Mouse (Mus musculus): Measurements from ENCODE around the gene Gm49337.

Gm49337 gene

DNA sequence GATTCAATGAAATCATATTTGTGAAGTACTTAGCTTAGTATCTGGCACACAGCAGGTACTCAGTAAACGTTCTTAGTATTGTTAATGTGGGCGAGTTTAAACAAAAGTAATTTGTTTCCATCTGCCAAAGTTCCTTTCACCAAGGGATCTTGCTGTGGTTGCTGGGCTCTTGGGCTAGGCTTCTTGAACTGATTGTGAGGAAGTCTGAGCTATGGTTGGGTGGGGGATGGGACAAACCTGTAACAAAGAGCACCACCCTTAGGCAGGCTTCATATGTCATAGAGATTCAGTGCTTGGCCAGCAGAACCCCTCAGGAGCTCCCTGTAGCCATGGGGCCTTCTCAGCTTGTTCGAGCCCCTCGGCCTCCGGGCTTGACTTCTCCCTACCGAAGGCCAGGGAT, at the start of gene Gm49337, which contains the start of gene 1700042G07Rik:
Gm49337 (plus strand) TSS at position 313 of the 400 bp plus-strand sequence.
1700042G07Rik (plus strand) TSS at position 301 of the 400 bp plus-strand sequence.
- no peak for DNase-seq (ENCODE audit: low spot score)

- DNase-seq (ENCODE audit: low spot score), result peak; percentile 91
Measured at GRCm38 (mm10) chr4:116123602-116124519, 49.3 kb upstream of the Gm49337 start, which contains the start of the genes Rad54l and Pomgnt1. Rad54l (minus strand) TSS chr4:116123690. Pomgnt1 (plus strand) TSS chr4:116123840.

DNA sequence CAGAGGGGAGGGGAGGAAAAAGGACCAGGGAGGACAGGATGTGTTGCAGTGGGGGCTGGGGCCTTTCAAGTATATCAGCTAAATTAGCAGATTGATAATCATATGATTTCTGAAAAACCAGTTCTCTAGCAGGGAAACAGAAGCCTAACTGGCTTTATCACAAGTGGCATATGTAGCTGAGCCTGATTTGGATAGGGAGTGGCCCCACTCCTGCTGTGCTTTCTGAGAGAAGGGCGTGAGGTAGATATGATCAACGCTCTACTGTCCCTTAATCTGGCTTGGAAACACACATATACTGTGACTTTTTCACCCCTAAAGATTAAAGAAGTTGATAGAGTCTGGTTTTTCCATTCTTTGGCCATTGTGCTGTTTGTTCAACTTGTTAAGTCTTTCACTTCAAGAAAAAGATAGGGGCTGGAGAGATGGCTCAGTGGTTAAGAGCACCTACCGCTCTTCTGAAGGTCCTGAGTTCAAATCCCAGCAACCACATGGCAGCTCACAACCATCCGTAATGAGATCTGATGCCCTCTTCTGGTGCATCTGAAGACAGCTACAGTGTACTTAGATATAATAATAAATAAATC, 47.3 kb upstream of the Gm49337 start:
- no peak for DNase-seq (ENCODE audit: low spot score)

GRCm38 (mm10) chr4:116127956-116128355, 45.2 kb upstream of the Gm49337 start:
- no peak for DNase-seq (ENCODE audit: low spot score)

- DNase-seq (ENCODE audit: low spot score), result no peak
Measured at GRCm38 (mm10) chr4:116133126-116133525, 40.1 kb upstream of the Gm49337 start.

GRCm38 (mm10) chr4:116134990-116135389, 38.2 kb upstream of the Gm49337 start:
- DNase-seq (ENCODE audit: low spot score), result peak; percentile 43

DNA sequence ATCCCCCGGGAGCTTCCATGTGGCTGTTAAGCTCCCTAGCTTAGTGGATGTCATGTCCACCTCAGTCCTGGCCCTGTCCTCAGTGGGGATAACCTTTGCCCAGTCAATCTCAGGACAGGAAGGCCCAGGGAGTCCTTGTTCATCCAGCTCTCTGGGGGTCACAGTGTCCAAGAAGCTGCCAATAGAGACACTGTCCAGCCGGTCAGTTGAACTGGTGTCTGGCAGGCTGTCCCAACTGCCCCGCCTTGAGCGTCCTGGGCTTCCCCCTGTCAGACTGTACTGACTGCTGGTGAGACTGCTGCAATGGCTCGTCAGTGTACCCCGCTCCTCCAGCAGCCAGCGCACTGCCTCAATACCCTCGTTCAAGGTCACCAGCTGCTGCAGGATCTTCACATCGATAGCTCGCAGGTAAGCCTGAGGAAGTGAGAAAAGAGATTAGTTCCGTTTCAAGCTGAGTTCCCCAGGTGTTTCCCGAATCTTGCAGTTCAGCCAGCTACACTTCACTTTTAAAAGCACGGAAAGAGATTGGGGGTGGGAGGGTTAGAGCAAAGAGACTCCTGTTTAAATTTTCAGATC, 35.7 kb upstream of the Gm49337 start:
- DNase-seq (ENCODE audit: low spot score), result no peak

GRCm38 (mm10) chr4:116140801-116141574, 32.2 kb upstream of the Gm49337 start:
- no peak for DNase-seq (ENCODE audit: low spot score)

DNA sequence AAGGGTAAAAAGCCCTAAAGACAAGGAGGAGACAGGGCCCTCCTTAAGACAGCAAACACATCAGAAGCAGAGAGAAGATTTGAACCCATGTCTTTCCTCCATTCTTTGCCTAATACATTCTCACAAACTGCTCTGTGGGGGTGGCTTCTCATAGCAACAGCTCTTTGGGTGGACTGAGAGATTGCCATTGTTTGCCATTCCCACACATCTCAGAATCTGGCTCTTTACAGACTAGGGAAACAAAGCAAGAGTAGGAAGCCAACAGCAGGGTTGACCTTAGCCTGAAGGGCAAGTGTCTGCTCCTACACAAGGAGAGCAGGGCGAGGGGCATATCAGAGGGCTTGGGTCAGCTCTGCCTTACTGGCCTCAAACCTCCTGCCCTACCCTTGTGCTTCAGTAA, 31.4 kb upstream of the Gm49337 start:
- no peak for DNase-seq (ENCODE audit: low spot score)

GRCm38 (mm10) chr4:116142269-116142668, 30.9 kb upstream of the Gm49337 start:
- no peak for DNase-seq (ENCODE audit: low spot score)

DNA sequence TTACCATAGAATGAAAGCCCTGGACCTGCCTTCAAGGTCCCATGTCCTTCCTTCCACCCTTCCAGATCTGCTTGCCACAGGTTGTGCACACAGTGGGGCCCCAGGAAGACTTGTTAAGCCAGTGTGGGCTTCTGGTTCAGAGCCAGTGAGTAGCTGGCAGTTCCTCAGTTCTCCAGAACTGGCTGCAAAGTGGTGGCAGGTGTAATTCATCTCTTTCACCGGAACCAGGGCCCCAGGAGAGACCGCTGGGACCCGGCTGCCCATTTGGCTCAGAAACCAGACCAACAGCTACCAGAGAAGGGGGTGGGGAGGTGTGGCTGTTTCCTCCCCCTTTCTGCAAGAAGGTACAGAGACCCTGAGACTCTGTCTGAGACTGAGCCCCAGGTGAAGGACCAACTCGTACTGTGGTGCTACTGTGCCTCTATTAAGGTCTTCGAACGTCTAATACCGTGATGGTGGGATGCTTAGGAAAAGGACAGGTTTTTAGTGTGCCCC, 29.8 kb upstream of the Gm49337 start:
- no peak for DNase-seq (ENCODE audit: low spot score)

DNA sequence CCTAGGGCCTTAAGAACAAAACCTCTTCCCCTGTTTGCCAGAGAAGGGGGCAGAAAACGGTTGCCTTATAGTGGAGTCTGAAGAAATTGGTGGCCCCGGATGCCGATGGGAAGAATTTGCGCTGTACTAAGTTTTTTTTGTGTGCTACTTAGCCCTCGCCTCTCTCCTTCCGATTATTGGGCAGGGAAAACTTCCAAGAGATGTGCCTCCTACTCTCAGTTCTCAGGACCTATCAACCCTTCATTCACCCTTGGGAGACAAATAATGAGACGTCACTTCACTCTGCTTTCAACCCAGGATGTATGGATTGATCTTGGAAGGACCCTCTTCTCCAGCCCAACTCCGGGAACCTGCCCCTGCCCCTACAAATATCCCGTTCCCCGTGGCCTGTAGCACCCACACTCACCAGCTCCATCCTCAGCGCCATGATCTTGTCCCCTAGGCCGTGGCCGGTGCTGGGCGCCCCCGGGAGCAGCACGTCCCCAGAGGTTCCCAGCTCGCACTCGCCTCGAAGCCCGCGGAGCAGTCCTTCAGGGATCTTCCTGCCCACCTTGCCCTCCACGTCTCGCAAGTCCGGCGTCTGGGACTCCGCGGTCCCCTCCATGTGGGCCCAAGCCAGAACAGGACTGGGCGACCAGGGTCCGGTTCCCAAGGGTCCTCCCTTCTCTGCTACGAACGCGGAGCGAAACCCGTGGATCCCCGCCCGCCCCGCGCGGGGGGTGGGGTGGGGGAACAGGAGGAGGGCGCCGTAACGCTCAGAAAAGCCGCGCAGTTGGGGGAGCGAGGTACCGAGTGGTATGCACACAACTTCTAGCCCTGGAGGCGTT, 29.1 kb upstream of the Gm49337 start:
- peak; percentile 32 for DNase-seq (ENCODE audit: low spot score)

DNA sequence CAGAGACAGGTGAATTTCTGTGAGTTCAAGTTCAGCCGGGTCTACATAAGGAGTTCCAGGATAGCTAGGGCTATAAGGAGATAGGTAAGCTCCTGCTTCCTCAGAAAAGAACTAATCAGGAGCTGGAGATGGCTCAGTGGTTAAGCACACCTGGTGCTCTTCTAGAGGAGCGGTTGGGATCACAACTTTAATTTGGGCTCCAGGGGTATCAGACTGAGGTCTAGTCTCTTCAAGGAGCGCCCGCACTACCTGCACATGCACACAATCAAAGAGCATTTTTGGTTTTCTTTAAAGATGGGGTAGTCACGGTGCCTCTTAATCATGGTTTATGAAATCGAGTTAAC, 23.4 kb upstream of the Gm49337 start:
- DNase-seq (ENCODE audit: low spot score), result no peak

GRCm38 (mm10) chr4:116150156-116150861, 22.9 kb upstream of the Gm49337 start:
- peak; percentile 67 for DNase-seq (ENCODE audit: low spot score)

GRCm38 (mm10) chr4:116150862-116151221, 22.3 kb upstream of the Gm49337 start:
- no peak for DNase-seq (ENCODE audit: low spot score)

- DNase-seq (ENCODE audit: low spot score), result no peak
Measured at GRCm38 (mm10) chr4:116151238-116151637, 21.9 kb upstream of the Gm49337 start, which contains the start of gene Lurap1. Lurap1 (minus strand) TSS chr4:116151338.

DNA sequence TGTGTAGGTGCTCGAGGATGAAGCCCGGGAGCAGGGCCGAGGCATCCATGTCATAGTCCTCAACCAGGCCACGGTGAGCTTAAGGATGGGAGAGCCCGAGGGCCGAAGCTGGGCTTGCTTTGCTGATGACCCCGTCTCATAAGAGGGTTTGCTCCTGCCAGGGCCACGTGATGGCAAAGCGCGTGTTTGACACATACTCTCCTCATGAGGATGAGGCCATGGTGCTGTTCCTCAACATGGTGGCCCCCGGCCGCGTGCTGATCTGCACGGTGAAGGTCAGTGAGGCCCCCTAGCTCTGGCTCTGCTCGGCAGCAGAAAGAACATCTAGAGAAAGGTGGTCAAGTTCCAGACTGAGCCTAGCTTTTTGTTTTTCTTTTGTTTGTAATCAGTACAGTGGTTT, 20.5 kb upstream of the Gm49337 start:
- no peak for DNase-seq (ENCODE audit: low spot score)

DNA sequence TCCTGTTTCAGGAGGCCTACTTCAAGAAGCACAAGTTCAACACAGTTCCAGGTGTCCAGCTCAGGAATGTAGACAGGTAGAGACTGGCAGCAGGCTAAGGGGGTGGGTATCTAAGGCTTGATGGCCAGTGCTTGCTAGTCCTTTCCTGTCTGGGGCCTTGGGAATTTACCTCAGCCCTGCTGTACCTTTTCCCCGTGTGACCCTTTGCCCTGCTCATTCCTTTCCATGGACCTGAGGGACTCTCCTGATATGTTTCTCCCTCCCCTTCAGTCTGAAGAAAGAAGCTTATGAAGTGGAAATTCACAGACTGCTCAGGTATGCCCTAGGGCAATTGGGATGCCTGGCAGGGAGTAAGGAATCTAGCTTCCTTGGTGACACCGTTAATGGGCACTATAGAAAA, 15.3 kb upstream of the Gm49337 start:
- DNase-seq (ENCODE audit: low spot score), result no peak

GRCm38 (mm10) chr4:116159912-116160311, 13.3 kb upstream of the Gm49337 start:
- DNase-seq (ENCODE audit: low spot score), result peak; percentile 25

GRCm38 (mm10) chr4:116160769-116161168, 12.4 kb upstream of the Gm49337 start:
- DNase-seq (ENCODE audit: low spot score), result no peak
